Mouse (Mus musculus): ENCODE measurements around the gene Ahsa1. TPM values are rescaled to one million over a fixed set of nuclear protein-coding genes. Genes with fewer than 3 reads are reported as not detected.

The Ahsa1 gene
- polyA plus RNA-seq, 1 experiment = 244 TPM

DNA sequence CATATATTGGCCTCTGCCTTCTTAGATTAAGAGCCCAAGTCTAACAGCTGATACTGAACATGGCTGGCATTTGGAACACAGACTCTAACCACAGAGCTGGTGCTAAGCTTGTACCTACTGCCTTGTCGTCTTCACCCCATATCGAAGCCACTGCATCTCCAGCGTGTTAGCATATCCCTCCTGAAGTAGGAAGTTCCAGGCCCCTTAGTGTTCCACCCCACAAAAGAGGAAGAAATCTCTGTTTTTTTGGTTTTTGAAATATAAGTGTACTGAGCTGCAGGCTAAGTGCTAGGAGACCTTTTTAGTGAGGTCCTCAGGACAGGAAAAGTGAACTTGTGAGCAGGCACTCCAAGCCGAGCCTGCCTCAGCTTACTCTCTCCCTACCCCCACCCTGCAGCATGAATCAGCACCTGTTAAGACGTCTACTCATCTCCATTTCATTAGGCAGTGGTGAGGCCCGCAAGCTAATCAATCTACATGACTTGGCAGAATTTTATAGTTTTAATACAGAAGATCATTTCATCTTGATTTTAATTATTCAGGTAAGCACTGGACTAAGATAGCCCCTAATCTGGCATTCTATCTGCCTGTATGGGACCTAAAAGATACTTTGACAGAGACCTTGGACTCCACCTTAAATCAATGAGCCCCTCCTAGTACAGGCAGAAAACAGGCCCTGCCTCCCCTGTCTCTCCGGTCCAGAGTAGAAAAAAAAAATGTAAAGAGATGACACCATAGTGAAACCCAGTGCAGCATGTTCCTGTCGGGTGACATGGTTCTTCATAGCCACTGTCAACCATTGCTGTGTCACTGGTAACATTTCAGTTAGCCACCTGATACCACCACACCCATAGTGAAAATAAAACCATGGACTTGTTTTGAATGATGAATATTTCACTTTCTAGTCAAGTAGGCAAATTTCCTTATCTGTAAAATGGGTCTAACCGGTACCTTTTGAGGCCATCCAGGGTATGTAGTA lies 8.9 kb downstream of the Ahsa1 start:
- TF ChIP-seq GATA1 (IDR thresholded peaks at IDR 0.05; ENCODE audit: low read length) = no peak

- no peak for TF ChIP-seq GATA1 (IDR thresholded peaks at IDR 0.05; ENCODE audit: low read length)
Measured at GRCm38 (mm10) chr12:87278118-87278730, 11.9 kb downstream of the Ahsa1 start.

- TF ChIP-seq GATA1 (IDR thresholded peaks at IDR 0.05; ENCODE audit: low read length) = no peak
Measured at GRCm38 (mm10) chr12:87279350-87279749, 13.1 kb downstream of the Ahsa1 start.

GRCm38 (mm10) chr12:87279879-87280278 lies 13.6 kb downstream of the Ahsa1 start:
- no peak for TF ChIP-seq GATA1 (IDR thresholded peaks at IDR 0.05; ENCODE audit: low read length)

GRCm38 (mm10) chr12:87281766-87282165 lies 15.5 kb downstream of the Ahsa1 start:
- TF ChIP-seq GATA1 (IDR thresholded peaks at IDR 0.05; ENCODE audit: low read length) = no peak

DNA sequence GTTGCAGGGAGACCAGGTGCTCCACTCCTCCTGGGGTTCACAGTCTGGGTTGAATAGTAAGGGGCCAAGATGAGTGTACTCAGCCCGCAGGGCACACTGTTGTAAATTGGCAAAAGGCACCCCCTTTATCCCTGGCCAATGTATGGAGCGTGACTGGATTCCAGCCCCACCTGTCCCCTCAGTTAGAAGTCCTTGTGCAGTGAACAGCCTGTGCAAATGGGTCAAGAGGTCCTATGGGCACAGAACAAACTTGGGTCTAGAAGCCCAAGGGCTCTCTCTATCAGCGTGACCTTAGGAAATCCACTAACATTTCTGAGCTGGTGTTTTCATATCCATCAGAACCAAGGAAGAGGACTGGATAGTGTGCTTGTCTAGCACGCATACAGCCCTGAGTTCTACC lies 16.5 kb downstream of the Ahsa1 start:
- no peak for TF ChIP-seq GATA1 (IDR thresholded peaks at IDR 0.05; ENCODE audit: low read length)

GRCm38 (mm10) chr12:87283706-87284105 lies 17.4 kb downstream of the Ahsa1 start:
- no peak for TF ChIP-seq GATA1 (IDR thresholded peaks at IDR 0.05; ENCODE audit: low read length)

DNA sequence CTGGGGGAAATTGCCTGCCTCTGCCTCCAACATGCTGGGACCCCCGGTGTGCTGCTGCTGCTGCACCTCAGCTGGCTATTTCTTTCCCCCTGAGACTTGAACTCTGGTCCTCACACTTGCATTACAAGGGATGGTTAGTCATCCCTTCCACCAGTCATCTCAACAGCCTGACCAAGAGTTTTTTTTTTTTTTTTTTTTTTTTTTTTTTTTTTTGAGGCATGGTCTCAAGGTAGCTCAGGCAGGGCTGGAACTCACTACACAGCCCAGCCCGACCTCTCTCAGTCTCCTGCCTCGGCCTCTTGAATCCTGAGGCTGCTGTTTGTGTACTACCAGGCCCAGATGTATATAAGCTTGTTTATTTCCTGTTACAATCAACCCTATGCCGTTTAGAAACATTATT lies 18.0 kb downstream of the Ahsa1 start:
- no peak for TF ChIP-seq GATA1 (IDR thresholded peaks at IDR 0.05; ENCODE audit: low read length)

GRCm38 (mm10) chr12:87284726-87285125 lies 18.4 kb downstream of the Ahsa1 start:
- no peak for TF ChIP-seq GATA1 (IDR thresholded peaks at IDR 0.05; ENCODE audit: low read length)

DNA sequence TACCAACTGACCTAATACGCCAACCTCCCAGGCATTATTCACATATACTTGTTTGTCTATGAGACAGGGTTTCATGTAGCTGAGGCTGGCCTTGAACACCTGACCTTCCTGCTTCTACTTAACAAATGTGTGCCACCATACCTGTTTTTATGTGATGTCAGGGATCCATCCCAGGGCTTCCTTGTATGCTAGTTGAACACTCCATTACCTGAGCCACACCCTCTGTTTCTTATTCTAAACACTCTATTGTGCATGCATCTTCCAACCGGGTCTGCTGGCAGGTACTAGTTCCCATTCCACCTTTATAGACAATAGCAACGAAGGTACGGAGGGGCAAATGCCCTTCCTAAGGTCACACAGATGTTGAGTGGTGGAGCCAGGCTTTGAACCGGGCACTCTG lies 22.8 kb downstream of the Ahsa1 start:
- no peak for TF ChIP-seq GATA1 (IDR thresholded peaks at IDR 0.05; ENCODE audit: low read length)

- no peak for TF ChIP-seq GATA1 (IDR thresholded peaks at IDR 0.05; ENCODE audit: low read length)
Measured at GRCm38 (mm10) chr12:87293934-87294333, 27.7 kb downstream of the Ahsa1 start.

DNA sequence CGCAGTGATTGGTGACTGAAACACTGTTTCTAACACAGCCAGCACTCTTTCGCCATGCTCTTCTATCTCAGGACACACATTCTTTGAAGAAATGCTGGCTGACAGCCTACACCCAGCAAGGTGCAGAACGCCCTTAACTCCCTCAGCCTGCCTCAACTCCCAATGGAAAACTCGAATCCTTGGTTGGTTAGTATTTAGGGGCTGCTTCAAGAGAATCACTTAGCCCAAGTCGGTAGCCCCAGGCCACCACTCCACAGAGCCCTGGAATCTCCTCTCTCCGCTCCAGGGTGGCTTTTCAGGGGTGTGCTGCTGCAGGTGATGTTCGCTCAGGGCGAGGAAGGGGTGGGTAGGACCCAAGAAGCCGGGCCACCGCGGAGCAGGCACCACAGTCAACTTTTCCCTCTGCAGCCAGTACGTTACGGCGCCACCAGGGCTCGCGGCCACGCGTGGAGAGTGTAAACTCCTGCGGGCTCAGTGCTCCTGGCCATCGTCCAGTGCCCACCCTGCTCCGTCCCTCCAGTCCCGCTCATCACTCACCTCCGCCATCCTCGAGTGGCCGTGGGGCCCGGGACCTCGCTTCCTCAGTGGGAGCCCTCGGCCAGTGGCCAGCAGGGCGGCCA lies 32.9 kb downstream of the Ahsa1 start:
- no peak for TF ChIP-seq GATA1 (IDR thresholded peaks at IDR 0.05; ENCODE audit: low read length)

GRCm38 (mm10) chr12:87299657-87300440 lies 33.6 kb downstream of the Ahsa1 start, which contains the start of gene Ism2:
TSS of gene Ism2 (minus strand) at chr12:87299705.
- no peak for TF ChIP-seq GATA1 (IDR thresholded peaks at IDR 0.05; ENCODE audit: low read length)

GRCm38 (mm10) chr12:87300441-87300690 lies 34.1 kb downstream of the Ahsa1 start:
- TF ChIP-seq GATA1 (IDR thresholded peaks at IDR 0.05; ENCODE audit: low read length) = no peak

DNA sequence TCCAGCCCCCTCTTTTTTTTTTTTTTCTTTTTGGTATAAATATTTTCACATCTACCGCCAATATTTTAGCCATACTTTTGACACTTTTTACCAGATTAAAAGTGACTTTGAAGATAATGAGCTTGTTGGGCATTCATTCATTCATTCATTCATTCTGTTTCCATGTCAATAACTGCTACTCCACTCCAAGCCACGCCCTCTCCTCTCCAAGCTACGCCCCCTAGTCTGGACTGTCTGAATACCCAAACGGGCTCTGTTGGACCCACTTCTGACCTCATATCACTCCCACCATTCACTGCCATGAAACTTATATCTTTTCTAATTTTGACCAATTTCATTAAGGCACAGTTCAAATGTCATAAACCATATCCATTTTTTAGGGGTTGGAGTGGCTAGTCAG lies 34.9 kb downstream of the Ahsa1 start:
- TF ChIP-seq GATA1 (IDR thresholded peaks at IDR 0.05; ENCODE audit: low read length) = no peak
